Mouse (Mus musculus) liver, postnatal 0 days (tissue): ENCODE data around the gene Mad1l1. TPM values are rescaled to one million over a fixed set of nuclear protein-coding genes. Genes with fewer than 3 reads are reported as not detected.
A peak's percentile ranks its signal among the peaks of the same experiment; 100 is the strongest.

Source experiments
- ATAC-seq: fragments of 200-750 bp; cut with Nextera tagmentation; 2 replicates; pipeline ENCODE4 v1.8.0; 2017; ENCODE audit warnings: mild to moderate bottlenecking, moderate library complexity
- DNase-seq: peaks from one replicate; pipeline ENCODE4 v3.0.0-alpha.2; 2016
- H3K27ac ChIP-seq: fragments of 300-500 bp; sonication (generic); 2 replicates; pipeline ENCODE4 v1.5.1; 2014; ENCODE audit warnings: antibody characterized with exemption, moderate library complexity, mild to moderate bottlenecking, low read depth
- H3K27me3 ChIP-seq: fragments of 300-500 bp; sonication (generic); 2 replicates; pipeline ENCODE4 v1.6.1; 2014; ENCODE audit warnings: low read length, control low read depth, mixed read lengths; ENCODE audit not compliant: insufficient read depth
- H3K36me3 ChIP-seq: fragments of 300-500 bp; sonication (generic); replicated peaks from 2 replicates; pipeline ENCODE4 v1.6.1; 2014; ENCODE audit warnings: mild to moderate bottlenecking, control low read depth, low read length, moderate library complexity, mixed read lengths; ENCODE audit not compliant: insufficient read depth
- H3K4me1 ChIP-seq: fragments of 300-500 bp; sonication (generic); 2 replicates; pipeline ENCODE4 v1.6.1; 2014; ENCODE audit warnings: antibody characterized with exemption, mild to moderate bottlenecking, control low read depth; ENCODE audit not compliant: insufficient read depth
- H3K4me2 ChIP-seq: fragments of 300-500 bp; sonication (generic); 2 replicates; pipeline ENCODE4 v1.6.1; 2014; ENCODE audit warnings: low read depth, mild to moderate bottlenecking, low read length, moderate library complexity, mixed read lengths
- H3K4me3 ChIP-seq: fragments of 300-500 bp; sonication (generic); 2 replicates; pipeline ENCODE4 v1.5.1; 2014; ENCODE audit warnings: low read depth, low read length
- H3K9ac ChIP-seq: fragments of 300-500 bp; sonication (generic); replicated peaks from 2 replicates; pipeline ENCODE4 v1.6.1; 2014; ENCODE audit warnings: mild to moderate bottlenecking, moderate library complexity
- H3K9me3 ChIP-seq: fragments of 300-500 bp; sonication (generic); 2 replicates; pipeline ENCODE4 v1.6.1; 2016; ENCODE audit warnings: mild to moderate bottlenecking, control low read depth, low read length, mixed read lengths
- CTCF ChIP-seq: sonication (generic); IDR thresholded peaks from 2 replicates; pipeline ENCODE4 v1.5.1; 2016; ENCODE audit warnings: antibody characterized with exemption, low read depth
- EP300 ChIP-seq: IDR thresholded peaks from 2 replicates; pipeline ENCODE4 v1.6.1; 2016; ENCODE audit warnings: antibody characterized with exemption, low read depth, mild to moderate bottlenecking
- WGBS: fragments of 180-500 bp; shearing (Covaris S2); extraction: QIAGEN DNeasy Blood & Tissue Kit; methylation state at CpG from one replicate; pipeline ENCODE4 v1.1.7; 2014; ENCODE audit not compliant: insufficient replicate concordance; 5-methylcytosine and 5-hydroxymethylcytosine counted together
- polyA plus RNA-seq: library from polyadenylated mRNA; unstranded; fragments of >200 nt; fragmentation: Nextera tagmentation; extraction: Ambion mirVana; gene quantifications from 2 replicates; pipeline ENCODE4 v1.2.1, GENCODE M21; 2015

Gene Mad1l1
- polyA plus RNA-seq, 1 experiment from 2014 or later, result 17.0 TPM

DNA sequence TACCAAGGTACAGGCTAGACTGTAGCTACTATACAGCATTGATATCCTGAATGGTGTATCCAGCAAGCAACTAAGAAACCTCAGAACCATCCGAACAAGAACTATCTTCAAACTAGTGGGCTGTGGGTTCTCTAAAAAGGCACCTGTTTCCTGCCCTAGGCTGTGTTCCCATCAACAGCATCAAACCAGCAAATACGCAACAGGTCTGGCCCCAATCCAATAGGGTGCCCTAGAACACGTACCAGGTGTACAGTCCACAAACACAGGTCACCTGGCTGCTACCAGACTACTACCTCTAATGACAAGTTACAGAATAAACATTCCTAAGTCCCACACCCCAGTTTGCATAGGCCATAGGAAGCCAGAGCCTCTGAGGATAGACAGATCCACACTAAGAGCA lies 38.5 kb downstream of the Mad1l1 start:
- Histone ChIP-seq H3K36me3 (0 out of 2 replicates have a peak, but pooled peaks cover 6% of the 10 kb centered on the region), H3K4me3 (no peak overlapping the region), H3K4me1 (peaks cover 10% of the 10 kb centered on the region), H3K9me3 (no peaks in the 10 kb centered on the region), H3K27me3 (no peaks in the 10 kb centered on the region), H3K9ac (no peak overlapping the region), H3K27ac (peak overlapping the region; percentile 37), H3K4me2 (no peak overlapping the region)
- no peak for TF ChIP-seq CTCF
- TF ChIP-seq EP300, result no peak
- DNase-seq (peak; percentile 55), ATAC-seq (peak; percentile 86)
- WGBS, result 81% methylated on average over 3 of the region's 3 CpGs

DNA sequence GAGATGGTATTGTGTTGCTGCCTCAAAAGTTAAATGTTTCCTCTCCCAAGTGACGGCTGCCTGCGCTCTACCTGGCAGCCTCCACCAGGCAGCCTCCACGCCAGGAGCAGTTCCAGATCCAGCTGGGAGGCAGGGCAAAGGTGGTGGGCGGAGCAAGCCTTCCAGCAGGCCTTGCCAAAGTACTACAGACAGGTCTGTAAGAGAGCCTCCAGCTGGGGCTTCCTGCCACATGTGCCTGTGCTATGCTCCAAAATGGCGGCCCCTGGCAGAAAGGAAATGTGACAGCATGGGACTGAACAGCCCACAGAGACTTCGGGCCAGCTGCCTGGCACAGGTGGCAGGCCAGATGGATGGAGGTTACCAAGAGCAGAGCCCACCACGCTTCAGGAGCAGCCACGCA lies 39.0 kb downstream of the Mad1l1 start:
- peaks cover 10% of the 10 kb centered on the region for H3K4me1 ChIP-seq
- 80% methylated on average over 8 of the region's 8 CpGs for WGBS
- ATAC-seq, result peak; percentile 71
- peak; percentile 28 for DNase-seq
- H3K9me3 ChIP-seq, result no peaks in the 10 kb centered on the region
- no peaks in the 10 kb centered on the region for H3K27me3 ChIP-seq
- H3K4me2 ChIP-seq, result no peak overlapping the region
- no peak overlapping the region for H3K4me3 ChIP-seq
- H3K9ac ChIP-seq, result no peak overlapping the region
- 0 out of 2 replicates have a peak, but pooled peaks cover 6% of the 10 kb centered on the region for H3K36me3 ChIP-seq
- no peak for TF ChIP-seq CTCF
- TF ChIP-seq EP300, result no peak
- H3K27ac ChIP-seq, result peak overlapping the region; percentile 37

- Histone ChIP-seq H3K4me3 (no peak overlapping the region), H3K27me3 (no peaks in the 10 kb centered on the region), H3K36me3 (0 out of 2 replicates have a peak, but pooled peaks cover 4% of the 10 kb centered on the region), H3K4me2 (no peak overlapping the region), H3K9ac (no peak overlapping the region), H3K4me1 (peaks cover 10% of the 10 kb centered on the region), H3K27ac (no peak overlapping the region), H3K9me3 (no peaks in the 10 kb centered on the region)
- 84% methylated on average over 9 of the region's 9 CpGs for WGBS
- DNase-seq (no peak), ATAC-seq (no peak)
- TF ChIP-seq EP300, result no peak
- TF ChIP-seq CTCF, result no peak
Measured at GRCm38 (mm10) chr5:140280205-140280604, 41.1 kb downstream of the Mad1l1 start.

DNA sequence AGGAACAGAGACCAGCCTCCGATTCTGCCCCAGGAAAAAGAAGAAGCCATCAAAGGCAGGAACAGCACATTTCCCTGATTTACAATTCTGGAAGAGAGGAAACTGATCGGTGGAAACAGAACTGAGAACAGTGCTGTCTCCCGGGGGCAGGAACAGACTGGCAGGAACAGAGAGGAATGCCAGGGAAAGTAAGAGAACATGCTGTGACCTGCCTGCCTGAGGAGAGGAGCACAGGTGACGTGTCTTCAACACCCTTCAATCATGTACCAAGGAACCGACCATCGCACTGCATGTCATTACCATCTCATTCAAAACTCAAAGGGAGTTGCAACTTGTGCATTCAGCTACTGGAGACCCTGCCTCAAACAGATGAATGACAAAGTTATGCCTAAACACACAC lies 44.6 kb downstream of the Mad1l1 start:
- H3K9ac ChIP-seq, result no peak overlapping the region
- H3K4me2 ChIP-seq, result no peak overlapping the region
- no peak for ATAC-seq
- TF ChIP-seq CTCF (no peak), EP300 (no peak)
- peaks cover 3% of the 10 kb centered on the region; the same call in 1 of the 2 replicates for H3K36me3 ChIP-seq
- no peaks in the 10 kb centered on the region for H3K4me1 ChIP-seq
- WGBS, result 81% methylated on average over 6 of the region's 6 CpGs
- no peak overlapping the region for H3K4me3 ChIP-seq
- no peak for DNase-seq
- H3K27me3 ChIP-seq, result no peaks in the 10 kb centered on the region
- no peak overlapping the region for H3K27ac ChIP-seq
- no peaks in the 10 kb centered on the region for H3K9me3 ChIP-seq

DNA sequence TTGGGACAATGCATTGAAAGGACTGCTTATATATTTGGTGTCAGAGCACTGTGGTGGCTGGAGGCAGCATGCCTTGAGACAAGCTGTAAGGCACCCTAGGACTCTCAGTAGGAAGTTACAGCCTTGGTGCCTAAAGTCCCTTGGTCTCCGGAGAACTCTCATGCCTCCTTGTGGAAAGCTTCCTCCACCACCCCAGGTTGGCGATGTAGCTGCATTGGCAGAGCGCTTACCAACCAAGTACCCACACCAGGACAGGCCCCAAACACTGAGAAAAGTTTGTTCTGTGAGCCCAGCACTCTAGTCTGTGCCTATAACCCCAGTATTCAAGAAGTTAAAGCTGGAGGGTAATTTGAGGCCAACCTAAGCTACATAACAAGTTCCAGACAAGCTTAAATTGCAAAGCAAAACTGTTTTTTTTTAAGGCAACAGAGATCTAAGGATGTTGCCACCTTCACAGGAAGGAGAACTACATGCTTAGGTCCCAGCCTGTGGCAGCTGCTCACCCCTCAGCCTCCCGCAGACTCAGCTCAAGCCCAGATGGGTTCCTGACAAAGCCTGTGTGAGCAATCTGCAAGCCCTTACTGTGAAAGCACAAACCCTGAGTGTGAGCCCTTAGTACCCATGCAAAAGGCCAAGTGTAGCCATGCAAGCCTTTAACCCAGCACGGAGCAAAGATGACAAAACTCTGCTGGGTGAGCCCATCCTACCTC lies 50.2 kb downstream of the Mad1l1 start:
- ATAC-seq (no peak), DNase-seq (no peak)

GRCm38 (mm10) chr5:140268396-140268795 lies 53.0 kb downstream of the Mad1l1 start:
- Histone ChIP-seq H3K4me2 (no peak overlapping the region), H3K4me1 (peaks cover 7% of the 10 kb centered on the region), H3K9me3 (no peaks in the 10 kb centered on the region), H3K36me3 (0 out of 2 replicates have a peak, but pooled peaks cover 2% of the 10 kb centered on the region), H3K9ac (no peak overlapping the region), H3K4me3 (no peak overlapping the region), H3K27ac (no peak overlapping the region), H3K27me3 (no peaks in the 10 kb centered on the region)
- no peak for TF ChIP-seq CTCF
- no peak for TF ChIP-seq EP300
- no peak for DNase-seq
- 80% methylated on average over 4 of the region's 4 CpGs for WGBS
- no peak for ATAC-seq

More for the DNA sequence above, 50.2 kb downstream of the Mad1l1 start:
- TF ChIP-seq EP300 (no peak), CTCF (0 out of 2 replicates have a peak, but pooled peaks have one; percentile 12)
- no peak overlapping the region for H3K4me2 ChIP-seq
- peaks cover 5% of the 10 kb centered on the region; the same call in 1 of the 2 replicates for H3K36me3 ChIP-seq
- no peaks in the 10 kb centered on the region for H3K27me3 ChIP-seq
- 0 out of 2 replicates have a peak, but pooled peaks cover 2% of the 10 kb centered on the region for H3K4me1 ChIP-seq
- H3K4me3 ChIP-seq, result no peak overlapping the region
- WGBS, result 87% methylated on average over 5 of the region's 5 CpGs
- H3K9me3 ChIP-seq, result no peaks in the 10 kb centered on the region
- no peak overlapping the region for H3K9ac ChIP-seq
- H3K27ac ChIP-seq, result no peak overlapping the region
